Mouse (Mus musculus) neural tube, embryonic 15.5 days (tissue): ENCODE results near the gene Stat3. TPM values are rescaled to one million over a fixed set of nuclear protein-coding genes. Genes with fewer than 3 reads are reported as not detected.

Source experiments
- ATAC-seq: fragments of 200-750 bp; cut with Nextera tagmentation; 2 replicates; pipeline ENCODE4 v1.8.0; 2017; ENCODE audit warnings: mild to moderate bottlenecking, moderate TSS enrichment, moderate library complexity; ENCODE audit not compliant: low FRiP score
- H3K27ac ChIP-seq: fragments of 300-500 bp; sonication (generic); replicated peaks from 2 replicates; pipeline ENCODE4 v1.5.1; 2015; ENCODE audit warnings: mild to moderate bottlenecking, inconsistent platforms
- H3K27me3 ChIP-seq: fragments of 300-500 bp; sonication (generic); replicated peaks from 2 replicates; pipeline ENCODE4 v1.6.1; 2015; ENCODE audit warnings: inconsistent platforms
- H3K36me3 ChIP-seq: fragments of 300-500 bp; sonication (generic); 2 replicates; pipeline ENCODE4 v1.6.1; 2015; ENCODE audit warnings: inconsistent platforms
- H3K4me1 ChIP-seq: fragments of 300-500 bp; sonication (generic); 2 replicates; pipeline ENCODE4 v1.6.1; 2015; ENCODE audit warnings: inconsistent platforms
- H3K4me2 ChIP-seq: fragments of 300-500 bp; sonication (generic); 2 replicates; pipeline ENCODE4 v1.6.1; 2015; ENCODE audit warnings: inconsistent platforms, mild to moderate bottlenecking, moderate library complexity
- H3K4me3 ChIP-seq: fragments of 300-500 bp; sonication (generic); replicated peaks from 2 replicates; pipeline ENCODE4 v1.5.1; 2015; ENCODE audit warnings: mild to moderate bottlenecking, inconsistent platforms
- H3K9ac ChIP-seq: fragments of 300-500 bp; sonication (generic); replicated peaks from 2 replicates; pipeline ENCODE4 v1.6.1; 2015; ENCODE audit warnings: mild to moderate bottlenecking, inconsistent platforms
- H3K9me3 ChIP-seq: fragments of 300-500 bp; sonication (generic); replicated peaks from 2 replicates; pipeline ENCODE4 v1.6.1; 2016; ENCODE audit warnings: inconsistent platforms
- WGBS: fragments of 180-500 bp; shearing (Covaris S2); methylation state at CpG from one replicate; pipeline ENCODE4 v1.1.7; 2015; ENCODE audit warnings: mixed read lengths; 5-methylcytosine and 5-hydroxymethylcytosine counted together
- polyA plus RNA-seq: library from polyadenylated mRNA; unstranded; fragments of >200 nt; fragmentation: Nextera tagmentation; extraction: Ambion mirVana; gene quantifications from 2 replicates; pipeline ENCODE4 v1.2.1, GENCODE M21; 2015

Gene Stat3
- polyA plus RNA-seq, 1 experiment from 2014 or later: 57.9 TPM

DNA sequence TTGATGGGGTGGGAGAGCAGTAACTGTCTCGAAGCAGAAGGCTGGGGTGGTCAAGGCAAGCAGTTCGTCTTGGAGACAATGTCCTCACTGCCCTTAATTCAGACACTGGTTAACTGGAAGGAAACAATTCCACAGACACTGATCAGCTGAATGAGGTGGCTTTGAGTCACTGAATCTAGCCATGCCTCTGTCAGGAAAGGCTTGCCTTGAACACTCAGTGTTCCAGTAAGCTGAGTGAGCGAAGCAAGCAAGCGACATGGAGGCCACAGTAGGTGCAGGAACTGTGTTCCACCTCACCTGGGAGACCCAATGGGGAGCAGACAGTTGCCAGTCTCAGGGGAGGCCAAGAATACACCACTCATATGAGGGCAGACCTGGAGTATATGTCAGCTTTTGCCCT, 52.1 kb downstream of the Stat3 start:
- no peak overlapping the region for H3K9ac ChIP-seq
- no peak overlapping the region for H3K4me2 ChIP-seq
- H3K36me3 ChIP-seq: peaks cover 23% of the 10 kb centered on the region
- H3K4me1 ChIP-seq: peaks cover 3% of the 10 kb centered on the region; the same call in 1 of the 2 replicates
- WGBS: 74% methylated on average over 4 of the region's 4 CpGs
- no peak overlapping the region for H3K4me3 ChIP-seq
- no peaks in the 10 kb centered on the region for H3K27me3 ChIP-seq
- ATAC-seq: no peak
- H3K27ac ChIP-seq: no peak overlapping the region
- H3K9me3 ChIP-seq: no peaks in the 10 kb centered on the region

GRCm38 (mm10) chr11:100886188-100886740, 53.1 kb downstream of the Stat3 start:
- Histone ChIP-seq H3K27ac (no peak overlapping the region), H3K27me3 (no peaks in the 10 kb centered on the region), H3K9me3 (no peaks in the 10 kb centered on the region), H3K4me1 (peaks cover 3% of the 10 kb centered on the region; the same call in 1 of the 2 replicates), H3K9ac (no peak overlapping the region), H3K4me2 (no peak overlapping the region), H3K4me3 (no peak overlapping the region), H3K36me3 (peaks cover 23% of the 10 kb centered on the region)
- WGBS: 73% methylated on average over 8 of the region's 8 CpGs
- no peak for ATAC-seq

DNA sequence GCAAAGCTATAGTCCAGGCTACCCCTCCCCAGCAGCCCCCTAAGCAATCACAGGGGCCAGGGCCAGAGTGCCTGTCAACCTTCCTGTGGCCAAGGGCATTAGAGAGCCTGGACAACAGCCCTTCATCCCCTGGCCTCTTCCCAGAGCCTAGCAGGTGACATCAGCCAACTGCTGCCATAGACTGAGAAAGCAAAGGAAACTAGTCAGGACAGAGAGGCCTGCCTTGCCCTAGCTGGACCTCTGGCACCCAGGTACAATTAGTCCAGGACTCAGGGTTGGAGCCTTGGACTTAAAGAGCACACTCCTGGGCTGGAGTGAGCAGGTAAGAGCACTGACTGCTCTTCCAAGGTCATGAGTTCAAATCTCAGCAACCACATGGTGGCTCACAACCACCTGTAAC, 53.9 kb downstream of the Stat3 start:
- no peak for ATAC-seq
- no peaks in the 10 kb centered on the region for H3K4me1 ChIP-seq
- no peaks in the 10 kb centered on the region for H3K27me3 ChIP-seq
- H3K4me2 ChIP-seq: no peak overlapping the region
- H3K4me3 ChIP-seq: no peak overlapping the region
- peaks cover 18% of the 10 kb centered on the region for H3K36me3 ChIP-seq
- H3K9me3 ChIP-seq: no peaks in the 10 kb centered on the region
- H3K27ac ChIP-seq: no peak overlapping the region
- no peak overlapping the region for H3K9ac ChIP-seq

DNA sequence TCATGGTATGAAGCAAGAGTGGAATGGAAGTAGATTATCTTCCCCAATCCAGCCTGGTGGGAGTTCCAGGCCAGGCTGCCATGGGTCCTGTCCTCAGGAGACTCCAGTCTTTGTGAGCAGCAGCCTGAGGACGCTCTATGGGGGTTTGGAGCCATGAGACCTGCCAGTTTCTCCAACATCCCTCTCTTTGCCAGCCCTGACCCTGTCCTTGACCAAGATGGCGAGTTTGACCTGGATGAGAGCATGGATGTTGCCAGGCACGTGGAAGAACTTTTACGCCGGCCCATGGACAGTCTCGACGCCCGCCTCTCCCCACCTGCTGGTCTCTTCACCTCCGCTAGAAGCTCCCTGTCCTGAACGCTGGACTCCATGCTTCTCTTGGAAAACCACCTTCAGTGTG, 55.7 kb downstream of the Stat3 start:
- H3K36me3 ChIP-seq: peaks cover 11% of the 10 kb centered on the region
- H3K9ac ChIP-seq: no peak overlapping the region
- no peak overlapping the region for H3K4me2 ChIP-seq
- no peaks in the 10 kb centered on the region for H3K27me3 ChIP-seq
- ATAC-seq: no peak
- H3K9me3 ChIP-seq: no peaks in the 10 kb centered on the region
- H3K4me1 ChIP-seq: no peaks in the 10 kb centered on the region
- no peak overlapping the region for H3K4me3 ChIP-seq
- WGBS: 92% methylated on average over 10 of the region's 10 CpGs
- H3K27ac ChIP-seq: no peak overlapping the region

DNA sequence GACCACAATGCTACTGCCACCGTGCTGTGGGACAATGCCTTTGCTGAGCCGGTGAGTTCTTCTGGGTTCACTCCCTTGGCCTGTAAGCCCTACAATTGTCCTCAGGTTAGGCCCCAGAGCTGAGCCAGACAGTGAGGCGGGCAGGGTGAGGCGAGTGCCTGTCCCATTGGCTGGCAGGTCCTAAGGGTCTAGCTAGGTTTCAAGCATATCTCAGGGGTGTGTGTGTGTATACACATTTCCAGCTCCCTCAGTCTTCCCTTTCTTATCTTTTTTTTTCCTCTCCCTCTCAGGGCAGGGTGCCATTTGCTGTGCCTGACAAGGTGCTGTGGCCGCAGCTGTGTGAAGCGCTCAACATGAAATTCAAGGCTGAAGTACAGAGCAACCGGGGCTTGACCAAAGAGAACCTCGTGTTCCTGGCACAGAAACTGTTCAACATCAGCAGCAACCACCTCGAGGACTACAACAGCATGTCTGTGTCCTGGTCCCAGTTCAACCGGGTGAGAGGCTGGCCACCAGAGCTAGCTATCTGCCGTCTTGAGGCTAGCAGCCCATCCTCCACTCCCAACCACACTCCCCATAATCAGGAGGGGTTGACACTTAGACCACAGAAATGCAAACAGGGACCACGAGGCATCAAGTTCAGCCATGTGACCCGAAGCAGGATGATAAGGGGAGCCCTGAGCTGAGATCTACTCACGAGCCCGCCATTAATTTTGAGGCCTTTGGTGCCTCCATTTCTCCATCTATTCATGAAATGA, 59.8 kb downstream of the Stat3 start:
- no peak overlapping the region for H3K9ac ChIP-seq
- no peak overlapping the region for H3K27ac ChIP-seq
- H3K27me3 ChIP-seq: no peaks in the 10 kb centered on the region
- no peak for ATAC-seq
- H3K36me3 ChIP-seq: 0 out of 2 replicates have a peak, but pooled peaks cover 3% of the 10 kb centered on the region
- H3K4me2 ChIP-seq: no peak overlapping the region
- H3K4me1 ChIP-seq: no peaks in the 10 kb centered on the region
- H3K9me3 ChIP-seq: no peaks in the 10 kb centered on the region
- no peak overlapping the region for H3K4me3 ChIP-seq
- 85% methylated on average over 15 of the region's 15 CpGs for WGBS

DNA sequence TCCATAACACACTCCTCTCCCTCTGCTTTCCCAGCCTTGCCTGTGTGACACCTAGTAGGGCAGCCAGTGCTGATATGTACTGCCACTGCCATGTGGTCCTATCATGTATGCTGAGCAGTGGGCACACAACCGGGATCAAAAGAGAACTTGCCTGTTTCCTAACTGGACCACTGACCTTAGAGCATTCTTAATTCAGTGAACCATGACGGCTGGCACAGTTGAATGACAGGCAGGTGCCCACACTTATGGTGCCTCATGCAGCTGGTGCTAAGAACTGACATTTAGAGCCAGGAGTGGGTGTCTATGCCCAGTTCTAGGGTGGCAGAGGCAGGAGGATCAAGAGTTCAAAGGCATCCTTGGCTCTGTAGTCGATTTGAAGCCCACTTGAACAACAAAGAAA, 63.6 kb downstream of the Stat3 start:
- 81% methylated on average over 3 of the region's 3 CpGs for WGBS
- Histone ChIP-seq H3K9me3 (no peaks in the 10 kb centered on the region), H3K4me3 (no peak overlapping the region), H3K9ac (no peak overlapping the region), H3K4me2 (no peak overlapping the region), H3K36me3 (no peaks in the 10 kb centered on the region), H3K4me1 (no peaks in the 10 kb centered on the region), H3K27me3 (no peaks in the 10 kb centered on the region), H3K27ac (no peak overlapping the region)
- no peak for ATAC-seq

DNA sequence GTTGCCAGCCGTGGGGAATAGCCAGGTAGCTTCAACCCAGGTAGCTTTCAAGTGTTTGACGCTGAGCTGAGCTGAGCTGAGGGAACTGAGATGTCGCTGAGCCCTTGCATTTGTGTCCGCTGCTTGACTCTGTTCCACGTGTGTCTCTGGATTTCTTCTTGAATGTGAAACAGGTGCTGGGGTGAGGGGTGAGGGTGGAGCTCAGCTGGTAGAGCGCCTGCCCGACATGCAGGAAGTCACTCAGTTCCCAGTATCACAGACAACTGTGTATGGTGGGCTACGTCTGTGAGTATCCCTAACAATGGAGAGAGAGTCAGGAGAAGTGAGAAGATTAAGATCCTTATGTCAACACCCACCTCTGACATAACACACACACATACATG, 68.4 kb downstream of the Stat3 start:
- H3K9ac ChIP-seq: no peak overlapping the region
- no peak overlapping the region for H3K4me2 ChIP-seq
- no peaks in the 10 kb centered on the region for H3K4me1 ChIP-seq
- H3K4me3 ChIP-seq: no peak overlapping the region
- no peak for ATAC-seq
- no peak overlapping the region for H3K27ac ChIP-seq
- 85% methylated on average over 8 of the region's 8 CpGs for whole genome bisulfite sequencing
- no peaks in the 10 kb centered on the region for H3K27me3 ChIP-seq
- H3K9me3 ChIP-seq: no peaks in the 10 kb centered on the region
- H3K36me3 ChIP-seq: no peaks in the 10 kb centered on the region

DNA sequence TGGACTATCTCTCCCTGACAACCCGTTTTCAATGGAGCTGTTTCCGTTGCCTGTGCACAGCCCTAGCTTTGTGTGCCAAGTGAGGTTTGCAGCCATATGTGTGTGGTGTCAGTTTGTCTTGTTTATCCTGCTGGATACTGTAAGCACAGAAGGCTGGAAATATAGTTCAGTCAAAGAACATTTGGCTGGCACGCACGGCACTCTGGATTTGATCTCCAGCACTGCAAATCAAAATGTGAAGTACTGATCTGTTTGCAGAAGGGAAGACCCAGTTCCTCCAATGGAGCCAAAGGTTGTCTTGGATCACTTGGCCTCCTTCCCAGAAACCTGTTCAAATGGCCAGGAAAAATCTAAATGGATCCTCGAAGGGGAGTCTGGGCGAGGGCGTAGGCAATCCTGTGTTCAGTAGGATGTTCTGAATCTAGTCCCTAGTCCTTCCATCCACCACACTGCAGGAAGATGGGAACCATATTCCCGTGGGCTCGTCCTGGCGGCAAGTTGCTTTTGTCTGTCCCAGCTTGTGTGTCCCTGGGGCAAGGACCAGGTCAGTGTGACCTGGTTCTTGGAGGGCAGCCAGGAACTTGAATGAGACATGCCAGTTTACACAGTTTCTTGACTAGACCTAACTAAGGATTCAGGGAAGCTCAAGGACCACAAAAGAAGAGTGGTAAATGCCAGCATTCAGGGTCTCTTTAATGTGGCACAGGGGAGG, 68.9 kb downstream of the Stat3 start:
- ATAC-seq: no peak
- H3K4me1 ChIP-seq: no peaks in the 10 kb centered on the region
- no peaks in the 10 kb centered on the region for H3K36me3 ChIP-seq
- no peaks in the 10 kb centered on the region for H3K27me3 ChIP-seq
- H3K4me2 ChIP-seq: no peak overlapping the region
- H3K9me3 ChIP-seq: no peaks in the 10 kb centered on the region
- H3K4me3 ChIP-seq: no peak overlapping the region
- no peak overlapping the region for H3K9ac ChIP-seq
- 75% methylated on average over 10 of the region's 10 CpGs for WGBS
- H3K27ac ChIP-seq: no peak overlapping the region

- Histone ChIP-seq H3K9ac (no peak overlapping the region), H3K27ac (no peak overlapping the region), H3K4me2 (no peak overlapping the region), H3K4me3 (no peak overlapping the region), H3K27me3 (peaks cover 25% of the 10 kb centered on the region), H3K9me3 (no peaks in the 10 kb centered on the region), H3K36me3 (no peaks in the 10 kb centered on the region), H3K4me1 (peaks cover under 1% of the 10 kb centered on the region; the same call in 1 of the 2 replicates)
- ATAC-seq: no peak
- 89% methylated on average over 7 of the region's 7 CpGs for WGBS
These were observed 73.7 kb downstream of the Stat3 start for GRCm38 (mm10) chr11:100865618-100866017.

GRCm38 (mm10) chr11:100863141-100863540, 76.2 kb downstream of the Stat3 start:
- H3K9me3 ChIP-seq: no peaks in the 10 kb centered on the region
- peaks cover 47% of the 10 kb centered on the region for H3K27me3 ChIP-seq
- 92% methylated on average over 10 of the region's 10 CpGs for WGBS
- H3K36me3 ChIP-seq: no peaks in the 10 kb centered on the region
- no peak overlapping the region for H3K4me3 ChIP-seq
- no peak overlapping the region for H3K4me2 ChIP-seq
- no peak overlapping the region for H3K9ac ChIP-seq
- no peak for ATAC-seq
- H3K27ac ChIP-seq: no peak overlapping the region
- H3K4me1 ChIP-seq: peaks cover 10% of the 10 kb centered on the region

GRCm38 (mm10) chr11:100861836-100862235, 77.5 kb downstream of the Stat3 start:
- no peak overlapping the region for H3K4me3 ChIP-seq
- no peak overlapping the region for H3K9ac ChIP-seq
- peaks cover 53% of the 10 kb centered on the region for H3K27me3 ChIP-seq
- H3K27ac ChIP-seq: no peak overlapping the region
- H3K9me3 ChIP-seq: no peaks in the 10 kb centered on the region
- peaks cover 10% of the 10 kb centered on the region for H3K4me1 ChIP-seq
- ATAC-seq: no peak
- 37% methylated on average over 3 of the region's 3 CpGs for WGBS
- no peaks in the 10 kb centered on the region for H3K36me3 ChIP-seq
- H3K4me2 ChIP-seq: no peak overlapping the region

- Histone ChIP-seq H3K27me3 (peaks cover 53% of the 10 kb centered on the region), H3K4me1 (peaks cover 10% of the 10 kb centered on the region), H3K4me2 (no peak overlapping the region), H3K27ac (no peak overlapping the region), H3K36me3 (no peaks in the 10 kb centered on the region), H3K4me3 (no peak overlapping the region), H3K9ac (no peak overlapping the region), H3K9me3 (no peaks in the 10 kb centered on the region)
- ATAC-seq: no peak
- 87% methylated on average over 7 of the region's 7 CpGs for WGBS
These were observed 78.0 kb downstream of the Stat3 start for GRCm38 (mm10) chr11:100861335-100861734.
